Mouse (Mus musculus) c-Kit-positive CD71-negative TER-119-negative erythroid progenitor cells, embryonic 14.5 days (primary cell): ENCODE data around the gene Prr14l.
"Not testable (repeated sequence)": the region's sequence is repeated elsewhere in the genome, so short reads cannot be mapped to it uniquely, and the experiment has no call there.

Source experiments
- DNase-seq: peaks from one replicate; pipeline ENCODE4 v3.0.0-alpha.2; 2013; ENCODE audit warnings: low read depth

Prr14l gene

GRCm38 (mm10) chr5:32785313-32785915 is 68.6 kb downstream of the Prr14l start, which contains the start of gene Pisd:
Gene Pisd, minus strand, starts transcription at chr5:32785646.
- peak; percentile 86 for DNase-seq

GRCm38 (mm10) chr5:32784726-32785125 is 69.3 kb downstream of the Prr14l start:
- no peak for DNase-seq

GRCm38 (mm10) chr5:32781596-32781995 is 72.5 kb downstream of the Prr14l start:
- no peak for DNase-seq

GRCm38 (mm10) chr5:32778168-32778567 is 75.9 kb downstream of the Prr14l start:
- DNase-seq = no peak

GRCm38 (mm10) chr5:32772361-32772760 is 81.7 kb downstream of the Prr14l start:
- DNase-seq = no peak

GRCm38 (mm10) chr5:32767636-32768373 is 86.3 kb downstream of the Prr14l start:
- no peak for DNase-seq

- DNase-seq = no peak
Measured at GRCm38 (mm10) chr5:32767004-32767403, 87.1 kb downstream of the Prr14l start.

GRCm38 (mm10) chr5:32761566-32762140 is 92.4 kb downstream of the Prr14l start:
- DNase-seq = no peak

- DNase-seq = no peak
Measured at GRCm38 (mm10) chr5:32760787-32761186, 93.3 kb downstream of the Prr14l start.

GRCm38 (mm10) chr5:32760352-32760751 is 93.7 kb downstream of the Prr14l start:
- DNase-seq = not testable (repeated sequence)

- no peak for DNase-seq
Measured at GRCm38 (mm10) chr5:32759662-32760061, 94.4 kb downstream of the Prr14l start.

- DNase-seq = no peak
Measured at GRCm38 (mm10) chr5:32756141-32756540, 97.9 kb downstream of the Prr14l start.

GRCm38 (mm10) chr5:32751736-32752135 is 102.3 kb downstream of the Prr14l start:
- no peak for DNase-seq

GRCm38 (mm10) chr5:32748936-32749335 is 105.1 kb downstream of the Prr14l start:
- DNase-seq = no peak

GRCm38 (mm10) chr5:32747650-32748375 is 106.2 kb downstream of the Prr14l start:
- peak; percentile 44 for DNase-seq

GRCm38 (mm10) chr5:32745705-32746655 is 108.1 kb downstream of the Prr14l start:
- peak; percentile 61 for DNase-seq

- DNase-seq = no peak
Measured at GRCm38 (mm10) chr5:32742149-32742548, 111.9 kb downstream of the Prr14l start.

- DNase-seq = not testable (repeated sequence)
Measured at GRCm38 (mm10) chr5:32741377-32741776, 112.7 kb downstream of the Prr14l start.

GRCm38 (mm10) chr5:32740850-32741249 is 113.2 kb downstream of the Prr14l start:
- not testable (repeated sequence) for DNase-seq

- no peak for DNase-seq
Measured at GRCm38 (mm10) chr5:32740138-32740537, 113.9 kb downstream of the Prr14l start.
